Mouse (Mus musculus) CD4-positive, CD25-positive, alpha-beta regulatory T cell, adult 4 months (primary cell): ENCODE results near the gene Borcs5. TPM values are rescaled to one million over a fixed set of nuclear protein-coding genes. Genes with fewer than 3 reads are reported as not detected.

Experiments used
- polyA plus RNA-seq, 2 experiments: library from polyadenylated mRNA; unstranded; fragments of 100-300 nt; shearing (Covaris generic); gene quantifications; one replicate each; pipeline ENCODE4 v1.2.1; 2017

Borcs5 gene
- polyA plus RNA-seq, 2 experiments from 2014 or later: 9.2 to 10.6 TPM

Other genes starting within 250 kb of the Borcs5 start
- 1 to 10 TPM; 2.8 to 3.0 TPM for gene Bcl2l14, start 243.2 kb upstream of the Borcs5 start, polyA plus RNA-seq
- gene Lrp6, start 72.5 kb upstream of the Borcs5 start, polyA plus RNA-seq: 1 to 10 TPM; 6.3 to 8.6 TPM
- 10 to 100 TPM; 11.2 to 11.3 TPM for gene Mansc1, start 7.0 kb upstream of the Borcs5 start, polyA plus RNA-seq
- gene Dusp16, start 153.1 kb downstream of the Borcs5 start, polyA plus RNA-seq: 1 to 10 TPM; 2.8 to 3.9 TPM
- 10 to 100 TPM; 28.9 to 33.5 TPM for gene Crebl2, start 190.6 kb downstream of the Borcs5 start, polyA plus RNA-seq